Mouse (Mus musculus) midbrain, postnatal 0 days (tissue): Measurements from ENCODE around the gene Wdr1. TPM values are rescaled to one million over a fixed set of nuclear protein-coding genes. Genes with fewer than 3 reads are reported as not detected.

Experiments
- ATAC-seq: fragments of 200-750 bp; cut with Nextera tagmentation; 2 replicates; pipeline ENCODE4 v1.8.0; 2017; ENCODE audit warnings: moderate number of reproducible peaks, mild to moderate bottlenecking, moderate TSS enrichment, moderate library complexity; ENCODE audit not compliant: low FRiP score
- DNase-seq: peaks from one replicate; pipeline ENCODE4 v3.0.0-alpha.2; 2015; ENCODE audit warnings: low spot score
- H3K27ac ChIP-seq: fragments of 300-500 bp; sonication (generic); 2 replicates; pipeline ENCODE4 v1.5.1; 2014; ENCODE audit warnings: low read depth, mild to moderate bottlenecking, low read length, mixed read lengths
- H3K27me3 ChIP-seq: fragments of 300-500 bp; sonication (generic); 2 replicates; pipeline ENCODE4 v1.6.1; 2014; ENCODE audit warnings: low read length, control low read depth, mixed read lengths; ENCODE audit not compliant: insufficient read depth
- H3K36me3 ChIP-seq: fragments of 300-500 bp; sonication (generic); 2 replicates; pipeline ENCODE4 v1.6.1; 2014; ENCODE audit warnings: low read length, control low read depth, mixed read lengths; ENCODE audit not compliant: insufficient read depth
- H3K4me1 ChIP-seq: fragments of 300-500 bp; sonication (generic); 2 replicates; pipeline ENCODE4 v1.6.1; 2014; ENCODE audit warnings: mild to moderate bottlenecking, control low read depth, antibody characterized with exemption, low read length, mixed read lengths; ENCODE audit not compliant: insufficient read depth
- H3K4me2 ChIP-seq: fragments of 300-500 bp; sonication (generic); 2 replicates; pipeline ENCODE4 v1.6.1; 2014; ENCODE audit warnings: low read depth, mild to moderate bottlenecking, low read length, mixed read lengths; ENCODE audit not compliant: poor library complexity, severe bottlenecking
- H3K4me3 ChIP-seq: fragments of 300-500 bp; sonication (generic); 2 replicates; pipeline ENCODE4 v1.5.1; 2014; ENCODE audit warnings: low read depth, mild to moderate bottlenecking, low read length, moderate library complexity
- H3K9ac ChIP-seq: fragments of 300-500 bp; sonication (generic); replicated peaks from 2 replicates; pipeline ENCODE4 v1.6.1; 2014; ENCODE audit warnings: mild to moderate bottlenecking, low read length, moderate library complexity, mixed read lengths; ENCODE audit not compliant: poor library complexity, severe bottlenecking
- H3K9me3 ChIP-seq: fragments of 300-500 bp; sonication (generic); 2 replicates; pipeline ENCODE4 v1.6.1; 2016; ENCODE audit warnings: low read length, control low read depth
- CTCF ChIP-seq: IDR thresholded peaks from 2 replicates; pipeline ENCODE4 v1.5.1; 2016; ENCODE audit warnings: antibody characterized with exemption, mild to moderate bottlenecking
- WGBS: fragments of 180-500 bp; shearing (Covaris S2); extraction: QIAGEN DNeasy Blood & Tissue Kit; methylation state at CpG from one replicate; pipeline ENCODE4 v1.1.7; 2014; 5-methylcytosine and 5-hydroxymethylcytosine counted together
- polyA plus RNA-seq: library from polyadenylated mRNA; unstranded; fragments of >200 nt; fragmentation: Nextera tagmentation; extraction: Ambion mirVana; gene quantifications from 2 replicates; pipeline ENCODE4 v1.2.1, GENCODE M21; 2015
- total RNA-seq: library from RNA; depleted of rRNA; stranded (reverse); fragments of >200 nt; gene quantifications from 2 replicates; pipeline ENCODE4 v1.2.3, GENCODE M21; 2014

Gene Wdr1
- total and polyA plus RNA-seq, 2 experiments from 2014 or later, result 203 to 253 TPM

GRCm38 (mm10) chr5:38499316-38499811 is 63.7 kb downstream of the Wdr1 start:
- ATAC-seq, result peak; percentile 89
- 65% methylated on average over 7 of the region's 7 CpGs for WGBS
- TF ChIP-seq CTCF, result no peak

GRCm38 (mm10) chr5:38498479-38498878 is 64.5 kb downstream of the Wdr1 start:
- Histone ChIP-seq H3K4me3 (no peak overlapping the region), H3K4me1 (no peaks in the 10 kb centered on the region), H3K27me3 (no peaks in the 10 kb centered on the region), H3K27ac (no peak overlapping the region), H3K4me2 (no peak overlapping the region), H3K9me3 (no peaks in the 10 kb centered on the region), H3K9ac (no peak overlapping the region), H3K36me3 (no peaks in the 10 kb centered on the region)
- WGBS, result 72% methylated on average over 5 of the region's 5 CpGs
- no peak for DNase-seq
- ATAC-seq, result no peak
- TF ChIP-seq CTCF, result no peak

More at GRCm38 (mm10) chr5:38499316-38499811, 63.7 kb downstream of the Wdr1 start:
- no peaks in the 10 kb centered on the region for H3K4me1 ChIP-seq
- no peaks in the 10 kb centered on the region for H3K27me3 ChIP-seq
- DNase-seq, result peak; percentile 78
- H3K36me3 ChIP-seq, result no peaks in the 10 kb centered on the region
- no peaks in the 10 kb centered on the region for H3K9me3 ChIP-seq
- no peak overlapping the region for H3K9ac ChIP-seq
- no peak overlapping the region for H3K4me3 ChIP-seq
- no peak overlapping the region for H3K4me2 ChIP-seq
- H3K27ac ChIP-seq, result 0 out of 2 replicates have a peak overlapping the region, but pooled peaks have one; percentile 49

- Histone ChIP-seq H3K9ac (no peak overlapping the region), H3K4me2 (no peak overlapping the region), H3K27ac (no peak overlapping the region), H3K9me3 (no peaks in the 10 kb centered on the region), H3K4me3 (no peak overlapping the region), H3K4me1 (no peaks in the 10 kb centered on the region), H3K36me3 (no peaks in the 10 kb centered on the region), H3K27me3 (no peaks in the 10 kb centered on the region)
- TF ChIP-seq CTCF, result no peak
- DNase-seq (no peak), ATAC-seq (no peak)
- WGBS, result 82% methylated on average over 8 of the region's 8 CpGs
Observed at GRCm38 (mm10) chr5:38496491-38497057, 66.4 kb downstream of the Wdr1 start.

GRCm38 (mm10) chr5:38493890-38494289 is 69.1 kb downstream of the Wdr1 start:
- no peak overlapping the region for H3K4me2 ChIP-seq
- ATAC-seq, result no peak
- no peaks in the 10 kb centered on the region for H3K36me3 ChIP-seq
- H3K9me3 ChIP-seq, result no peaks in the 10 kb centered on the region
- H3K27me3 ChIP-seq, result no peaks in the 10 kb centered on the region
- DNase-seq, result no peak
- no peak overlapping the region for H3K9ac ChIP-seq
- TF ChIP-seq CTCF, result no peak
- no peaks in the 10 kb centered on the region for H3K4me1 ChIP-seq
- 96% methylated on average over 6 of the region's 6 CpGs for WGBS
- no peak overlapping the region for H3K27ac ChIP-seq
- no peak overlapping the region for H3K4me3 ChIP-seq

GRCm38 (mm10) chr5:38491763-38492162 is 71.3 kb downstream of the Wdr1 start:
- ATAC-seq (no peak), DNase-seq (no peak)
- Histone ChIP-seq H3K4me3 (no peak overlapping the region), H3K9me3 (no peaks in the 10 kb centered on the region), H3K9ac (no peak overlapping the region), H3K4me1 (no peaks in the 10 kb centered on the region), H3K27ac (no peak overlapping the region), H3K36me3 (no peaks in the 10 kb centered on the region), H3K4me2 (no peak overlapping the region), H3K27me3 (no peaks in the 10 kb centered on the region)
- TF ChIP-seq CTCF, result no peak
- 87% methylated on average over 8 of the region's 8 CpGs for WGBS

GRCm38 (mm10) chr5:38489739-38490138 is 73.3 kb downstream of the Wdr1 start:
- no peaks in the 10 kb centered on the region for H3K36me3 ChIP-seq
- TF ChIP-seq CTCF, result no peak
- WGBS, result 89% methylated on average over 4 of the region's 4 CpGs
- H3K4me2 ChIP-seq, result no peak overlapping the region
- H3K27ac ChIP-seq, result no peak overlapping the region
- DNase-seq (no peak), ATAC-seq (no peak)
- no peaks in the 10 kb centered on the region for H3K27me3 ChIP-seq
- H3K4me3 ChIP-seq, result no peak overlapping the region
- H3K4me1 ChIP-seq, result no peaks in the 10 kb centered on the region
- no peaks in the 10 kb centered on the region for H3K9me3 ChIP-seq
- no peak overlapping the region for H3K9ac ChIP-seq
